Mouse (Mus musculus) mature B cell (primary cell): ENCODE data around the gene Bloc1s6.

ENCODE experiments used
- in situ Hi-C: fragments of 300-500 bp; cut with MboI; formaldehyde crosslinking; loops from 2 replicates; pipeline ENCODE4 v1.14.3; 2019

Bloc1s6 gene

GRCm38 (mm10) chr2:122765071-122765793, 26.9 kb downstream of the Bloc1s6 start, which contains the start of gene Sqor:
Gene Sqor, plus strand, starts transcription at chr2:122765237.
- in situ Hi-C loops: no loop called here

GRCm38 (mm10) chr2:122765794-122766145, 27.5 kb downstream of the Bloc1s6 start:
- in situ Hi-C loops: no loop called here

DNA sequence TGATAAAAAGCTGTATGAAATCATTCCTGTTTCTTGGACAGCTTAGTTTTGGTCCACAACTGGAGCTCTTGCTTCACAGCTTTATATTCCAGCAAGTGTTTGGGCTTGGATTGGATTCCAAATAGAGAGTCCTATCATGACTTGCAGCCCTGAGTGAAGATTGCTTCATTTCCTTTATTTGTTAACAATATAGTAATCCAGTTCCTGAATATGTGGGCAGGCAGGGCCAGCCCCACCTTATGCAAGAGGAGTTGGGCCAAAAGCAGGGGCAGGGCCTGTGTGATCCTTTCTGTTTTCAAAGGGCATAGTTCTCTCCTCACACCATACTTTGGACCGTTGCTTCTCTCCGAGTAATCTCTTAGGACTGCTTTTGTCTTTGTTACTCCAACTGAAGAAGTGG, 32.7 kb downstream of the Bloc1s6 start:
- in situ Hi-C loops: no loop called here

DNA sequence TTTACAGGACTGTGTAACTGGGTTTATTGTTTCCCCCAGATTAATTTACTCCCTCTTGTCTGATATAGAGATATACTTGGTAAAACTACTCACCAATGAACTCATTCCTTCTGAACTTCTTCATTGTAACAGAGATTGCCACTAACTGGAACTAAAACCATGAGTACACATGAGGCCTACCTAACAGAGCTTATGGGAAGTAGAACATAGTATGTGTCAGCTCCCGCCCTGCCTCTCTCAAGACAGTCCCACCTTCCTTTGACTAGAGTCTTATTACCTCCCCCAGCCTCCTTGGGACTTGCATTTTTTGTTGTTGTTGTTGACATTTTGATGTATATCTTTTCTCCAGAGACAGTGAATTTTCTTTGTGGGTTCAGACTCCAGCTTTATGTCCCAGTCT, 34.6 kb downstream of the Bloc1s6 start:
- in situ Hi-C loops: no loop called here

GRCm38 (mm10) chr2:122775491-122775890, 37.2 kb downstream of the Bloc1s6 start:
- in situ Hi-C loops: no loop called here

- in situ Hi-C loops: no loop called here
These were observed 38.5 kb downstream of the Bloc1s6 start for GRCm38 (mm10) chr2:122776823-122777222.

- in situ Hi-C loops: no loop called here
These were observed 41.7 kb downstream of the Bloc1s6 start for GRCm38 (mm10) chr2:122779967-122780366.

GRCm38 (mm10) chr2:122780447-122780846, 42.1 kb downstream of the Bloc1s6 start:
- in situ Hi-C loops: no loop called here

DNA sequence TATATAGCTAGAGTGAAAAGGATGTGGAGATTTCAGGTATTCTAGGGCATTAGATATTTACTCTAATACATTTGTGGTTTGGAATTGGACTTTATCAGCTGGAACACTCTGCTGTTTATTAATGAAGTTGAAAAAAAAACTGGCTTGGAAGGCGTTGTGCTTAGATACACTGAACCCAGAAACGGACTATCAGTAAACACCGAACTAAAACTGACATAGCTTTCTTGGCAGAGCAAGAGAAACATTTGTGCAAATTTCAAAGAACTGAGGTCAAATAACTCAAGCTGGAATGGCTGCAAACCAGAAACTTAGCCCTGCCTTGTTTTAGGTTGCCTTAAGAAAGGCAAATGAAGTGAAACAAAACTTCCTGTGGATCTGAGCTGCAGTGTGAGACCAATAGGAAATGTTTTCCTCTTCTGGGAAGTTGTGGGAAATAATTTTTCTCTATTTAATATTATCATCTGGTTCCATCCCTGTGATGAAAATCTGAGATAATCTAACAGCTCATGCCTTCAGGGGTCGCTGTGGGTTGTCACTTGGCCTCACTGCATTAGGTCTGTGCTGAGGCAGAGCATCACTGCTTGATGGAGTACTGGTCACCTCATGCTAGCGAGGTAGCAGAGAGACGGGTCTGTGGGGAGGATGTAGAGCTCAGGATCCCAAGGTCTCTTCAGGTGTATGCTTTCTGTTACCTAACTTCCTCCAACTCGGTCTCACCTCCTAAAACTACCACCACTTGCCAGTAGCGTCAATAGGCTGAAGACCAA, 43.5 kb downstream of the Bloc1s6 start:
- in situ Hi-C loops: no loop called here

DNA sequence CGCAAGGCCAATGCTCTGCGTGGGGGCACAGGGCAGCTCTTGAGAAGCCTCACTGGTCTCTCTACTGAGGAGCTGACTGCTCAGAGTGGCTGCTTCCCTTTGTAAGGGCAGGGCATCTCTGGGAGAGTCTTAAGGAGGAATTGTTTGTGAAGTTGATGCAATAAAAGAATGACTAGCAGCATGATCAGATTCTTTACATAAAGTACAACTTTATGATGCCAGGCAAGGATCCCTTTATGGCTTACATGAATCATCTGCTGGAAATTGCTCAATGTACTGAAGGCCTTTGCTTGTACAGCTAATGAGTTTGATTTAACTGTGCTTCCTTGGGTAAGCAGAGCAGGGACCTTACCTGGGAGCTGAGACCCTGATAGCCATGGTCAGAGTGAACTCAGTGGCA, 45.4 kb downstream of the Bloc1s6 start:
- in situ Hi-C loops: no loop called here

DNA sequence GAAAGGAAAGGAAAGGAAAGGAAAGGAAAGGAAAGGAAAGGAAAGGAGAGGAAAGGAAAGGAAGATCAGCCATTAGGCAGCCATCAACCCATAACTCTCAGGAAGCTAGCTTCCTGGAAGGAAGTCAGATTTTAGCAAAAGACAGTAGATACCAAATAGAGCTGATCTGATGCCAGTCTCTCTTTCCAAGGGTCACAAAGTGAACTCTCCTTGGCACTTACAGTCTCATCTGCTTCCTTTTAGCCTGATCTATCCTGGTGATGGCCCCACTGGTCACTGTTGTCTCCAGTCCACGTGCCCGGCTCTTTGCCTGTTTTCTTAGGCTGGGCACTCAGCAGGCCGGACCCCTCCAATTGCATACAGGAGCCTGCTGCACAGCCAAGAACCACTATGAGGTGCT, 46.4 kb downstream of the Bloc1s6 start:
- in situ Hi-C loops: no loop called here

- in situ Hi-C loops: no loop called here
These were observed 47.9 kb downstream of the Bloc1s6 start for GRCm38 (mm10) chr2:122786167-122786566.

- in situ Hi-C loops: no loop called here
These were observed 51.0 kb downstream of the Bloc1s6 start for GRCm38 (mm10) chr2:122789311-122789710.

DNA sequence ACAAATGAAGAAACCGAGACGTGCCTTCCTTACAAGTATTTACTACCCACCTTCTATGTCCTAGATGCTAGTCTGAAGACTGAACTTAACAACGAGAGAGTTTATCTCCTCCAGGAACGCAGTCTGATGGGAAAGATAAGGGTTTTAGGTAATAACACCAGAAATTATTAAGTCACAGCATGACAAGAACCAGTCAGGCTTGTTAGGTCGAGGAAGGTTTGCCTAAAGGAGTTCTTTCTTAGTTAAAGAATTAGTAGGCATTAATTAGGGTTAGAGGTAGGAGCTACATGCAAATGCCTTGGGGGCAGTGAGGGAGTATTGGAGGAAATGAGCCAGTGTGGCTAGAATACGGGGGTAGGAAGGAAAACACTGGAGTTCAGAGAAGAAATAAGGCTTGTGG, 51.4 kb downstream of the Bloc1s6 start:
- in situ Hi-C loops: no loop called here
